Mouse (Mus musculus) liver, embryonic 15.5 days (tissue): Measurements from ENCODE around the gene Ankrd33b. TPM values are rescaled to one million over a fixed set of nuclear protein-coding genes. Genes with fewer than 3 reads are reported as not detected.

Experiments used
- ATAC-seq: fragments of 200-750 bp; cut with Nextera tagmentation; 2 replicates; pipeline ENCODE4 v1.8.0; 2017; ENCODE audit warnings: moderate number of reproducible peaks, mild to moderate bottlenecking, moderate library complexity; ENCODE audit not compliant: insufficient read depth
- H3K27ac ChIP-seq: fragments of 300-500 bp; sonication (generic); replicated peaks from 2 replicates; pipeline ENCODE4 v1.5.1; 2015; ENCODE audit warnings: mild to moderate bottlenecking, inconsistent platforms
- H3K27me3 ChIP-seq: fragments of 300-500 bp; sonication (generic); 2 replicates; pipeline ENCODE4 v1.6.1; 2015; ENCODE audit warnings: mild to moderate bottlenecking, inconsistent platforms
- H3K36me3 ChIP-seq: fragments of 300-500 bp; sonication (generic); replicated peaks from 2 replicates; pipeline ENCODE4 v1.6.1; 2015; ENCODE audit warnings: moderate library complexity, mild to moderate bottlenecking, inconsistent platforms
- H3K4me1 ChIP-seq: fragments of 300-500 bp; sonication (generic); replicated peaks from 2 replicates; pipeline ENCODE4 v1.6.1; 2015; ENCODE audit warnings: inconsistent platforms
- H3K4me2 ChIP-seq: fragments of 300-500 bp; sonication (generic); 2 replicates; pipeline ENCODE4 v1.6.1; 2015; ENCODE audit warnings: moderate library complexity, mild to moderate bottlenecking, inconsistent platforms
- H3K4me3 ChIP-seq: fragments of 300-500 bp; sonication (generic); replicated peaks from 2 replicates; pipeline ENCODE4 v1.5.1; 2015; ENCODE audit warnings: mild to moderate bottlenecking, inconsistent platforms
- H3K9ac ChIP-seq: fragments of 300-500 bp; sonication (generic); 2 replicates; pipeline ENCODE4 v1.6.1; 2015; ENCODE audit warnings: moderate library complexity, mild to moderate bottlenecking, inconsistent platforms
- H3K9me3 ChIP-seq: fragments of 300-500 bp; sonication (generic); replicated peaks from 2 replicates; pipeline ENCODE4 v1.6.1; 2016; ENCODE audit warnings: inconsistent platforms
- WGBS: fragments of 180-500 bp; shearing (Covaris S2); methylation state at CpG from one replicate; pipeline ENCODE4 v1.1.7; 2015; ENCODE audit warnings: mixed read lengths; ENCODE audit not compliant: insufficient replicate concordance; 5-methylcytosine and 5-hydroxymethylcytosine counted together
- polyA plus RNA-seq: library from polyadenylated mRNA; unstranded; fragments of >200 nt; fragmentation: Nextera tagmentation; extraction: Ambion mirVana; gene quantifications from 2 replicates; pipeline ENCODE4 v1.2.1, GENCODE M21; 2015

Gene Ankrd33b
- polyA plus RNA-seq, 1 experiment from 2014 or later, result 0.62 TPM

DNA sequence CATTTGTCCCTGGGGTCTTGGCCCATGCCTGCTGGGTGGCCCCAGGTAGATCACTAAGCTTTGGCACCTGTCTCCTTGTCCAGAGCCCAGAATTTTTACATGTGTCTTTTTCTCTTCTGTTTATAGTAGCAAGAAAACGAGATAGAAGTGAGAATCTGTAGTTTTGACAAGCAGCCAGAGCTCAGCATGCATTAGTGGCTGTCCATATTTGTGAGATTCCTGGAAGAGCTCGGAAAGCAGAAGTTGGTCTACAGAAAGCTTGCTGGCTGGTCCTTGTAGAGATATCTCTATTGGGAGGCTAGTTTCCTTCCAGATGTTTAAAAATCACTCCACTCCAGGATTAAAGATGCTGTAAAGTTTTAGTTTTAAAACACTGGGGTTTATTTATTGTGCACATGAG lies 117.5 kb downstream of the Ankrd33b start:
- no peak overlapping the region for H3K4me2 ChIP-seq
- ATAC-seq, result no peak
- H3K36me3 ChIP-seq, result no peaks in the 10 kb centered on the region
- no peak overlapping the region for H3K9ac ChIP-seq
- H3K27ac ChIP-seq, result no peak overlapping the region
- WGBS, result 30% methylated on average over 2 of the region's 2 CpGs
- H3K4me3 ChIP-seq, result no peak overlapping the region
- no peaks in the 10 kb centered on the region for H3K27me3 ChIP-seq
- H3K9me3 ChIP-seq, result no peaks in the 10 kb centered on the region
- peaks cover 30% of the 10 kb centered on the region for H3K4me1 ChIP-seq

DNA sequence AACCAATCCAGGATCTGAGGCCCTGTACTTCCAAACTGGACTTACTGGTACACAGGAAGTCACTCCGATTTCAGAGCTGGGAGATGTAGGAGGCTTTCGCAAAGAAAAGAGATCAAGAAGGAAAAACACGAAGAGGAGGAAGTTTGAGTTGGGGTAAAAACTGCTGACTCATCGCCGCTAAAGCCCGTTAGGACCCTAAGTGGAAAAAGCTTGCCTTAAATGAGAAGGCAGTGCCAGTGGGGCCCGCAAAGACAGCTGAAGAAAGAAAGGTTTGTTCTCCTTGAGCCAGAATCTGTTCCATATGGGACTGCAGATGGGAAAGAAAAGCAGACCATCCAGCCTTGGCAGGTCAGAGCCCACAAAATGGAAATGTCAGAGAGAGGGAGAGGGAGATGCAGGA lies 118.6 kb downstream of the Ankrd33b start:
- Histone ChIP-seq H3K27ac (no peak overlapping the region), H3K9me3 (no peaks in the 10 kb centered on the region), H3K36me3 (no peaks in the 10 kb centered on the region), H3K4me3 (no peak overlapping the region), H3K4me1 (peaks cover 30% of the 10 kb centered on the region), H3K9ac (no peak overlapping the region), H3K27me3 (no peaks in the 10 kb centered on the region), H3K4me2 (no peak overlapping the region)
- ATAC-seq, result no peak
- 23% methylated on average over 7 of the region's 7 CpGs for WGBS

GRCm38 (mm10) chr15:31247035-31247434 lies 120.5 kb downstream of the Ankrd33b start:
- Histone ChIP-seq H3K4me3 (no peak overlapping the region), H3K36me3 (0 out of 2 replicates have a peak, but pooled peaks cover 2% of the 10 kb centered on the region), H3K4me2 (no peak overlapping the region), H3K9me3 (no peaks in the 10 kb centered on the region), H3K4me1 (peaks cover 19% of the 10 kb centered on the region), H3K27ac (no peak overlapping the region), H3K9ac (no peak overlapping the region), H3K27me3 (no peaks in the 10 kb centered on the region)
- 71% methylated on average over 9 of the region's 9 CpGs for WGBS
- no peak for ATAC-seq

- peaks cover 10% of the 10 kb centered on the region for H3K36me3 ChIP-seq
- H3K4me1 ChIP-seq, result peaks cover 9% of the 10 kb centered on the region
- H3K27me3 ChIP-seq, result no peaks in the 10 kb centered on the region
- H3K4me2 ChIP-seq, result no peak overlapping the region
- H3K27ac ChIP-seq, result no peak overlapping the region
- 79% methylated on average over 9 of the region's 9 CpGs for WGBS
- ATAC-seq, result no peak
- no peak overlapping the region for H3K9ac ChIP-seq
- H3K4me3 ChIP-seq, result no peak overlapping the region
- H3K9me3 ChIP-seq, result no peaks in the 10 kb centered on the region
Measured at GRCm38 (mm10) chr15:31245934-31246333, 121.6 kb downstream of the Ankrd33b start.

DNA sequence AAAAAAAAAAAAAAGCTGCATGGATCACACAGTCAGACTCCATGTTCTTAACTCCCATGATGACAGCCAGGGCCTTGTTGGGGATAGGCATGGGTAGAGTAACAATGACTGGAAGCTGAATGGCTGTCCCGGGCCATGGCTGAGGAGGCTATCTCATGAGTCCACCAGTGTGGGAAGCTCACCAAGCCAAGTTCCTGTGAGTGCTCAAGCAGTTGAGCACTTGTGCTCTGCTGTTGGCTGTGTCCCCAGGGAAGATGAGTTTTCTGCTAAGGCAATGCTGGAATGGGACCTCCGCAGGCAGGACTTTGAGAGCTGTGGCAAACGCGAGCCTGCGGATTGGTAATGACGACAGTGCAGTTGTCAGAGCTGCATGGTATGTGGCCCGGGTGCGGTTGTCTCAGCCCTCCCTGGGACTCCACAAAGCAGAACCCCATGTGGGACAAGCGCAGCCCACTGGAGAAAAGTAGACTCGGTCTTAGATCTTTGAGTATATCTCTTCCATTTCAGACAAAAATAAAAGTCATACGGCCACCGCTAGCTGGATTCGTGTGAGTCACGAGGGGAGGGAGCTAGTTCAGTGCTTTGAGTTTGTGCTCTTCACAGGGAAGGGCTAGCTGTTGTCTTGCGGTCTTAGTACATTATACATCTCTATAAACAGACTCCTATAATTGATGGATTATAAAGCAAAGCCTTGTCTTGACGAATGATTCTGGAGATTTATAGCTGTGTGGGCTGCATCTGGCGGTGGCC lies 122.7 kb downstream of the Ankrd33b start:
- Histone ChIP-seq H3K27me3 (no peaks in the 10 kb centered on the region), H3K36me3 (peaks cover 19% of the 10 kb centered on the region), H3K4me2 (no peak overlapping the region), H3K9me3 (no peaks in the 10 kb centered on the region), H3K4me1 (peaks cover 5% of the 10 kb centered on the region; the same call in 1 of the 2 replicates), H3K27ac (no peak overlapping the region), H3K9ac (no peak overlapping the region), H3K4me3 (no peak overlapping the region)
- no peak for ATAC-seq
- WGBS, result 79% methylated on average over 17 of the region's 17 CpGs

DNA sequence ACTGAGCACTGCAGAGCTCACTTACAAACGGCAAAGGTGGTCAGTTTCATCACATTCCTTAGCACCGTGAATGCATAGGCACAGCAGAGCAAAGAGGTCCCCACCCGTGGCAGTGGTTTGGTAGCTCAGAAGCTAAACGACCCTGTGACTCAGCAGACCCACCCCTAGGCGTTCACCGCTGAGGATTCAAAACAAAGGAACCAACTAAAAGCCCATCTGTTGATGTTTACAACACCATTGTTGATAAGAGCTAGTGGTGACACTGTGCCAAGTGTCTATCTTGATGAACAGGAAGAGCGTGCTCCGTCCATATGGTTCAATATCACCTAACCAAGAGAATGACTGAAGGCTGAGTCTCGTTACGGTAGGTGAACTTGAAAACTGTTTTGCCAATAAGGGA lies 124.3 kb downstream of the Ankrd33b start:
- Histone ChIP-seq H3K36me3 (peaks cover 20% of the 10 kb centered on the region), H3K27ac (no peak overlapping the region), H3K4me3 (no peak overlapping the region), H3K4me1 (peaks cover 5% of the 10 kb centered on the region; the same call in 1 of the 2 replicates), H3K4me2 (no peak overlapping the region), H3K27me3 (no peaks in the 10 kb centered on the region), H3K9ac (no peak overlapping the region), H3K9me3 (no peaks in the 10 kb centered on the region)
- no peak for ATAC-seq
- 33% methylated on average over 10 of the region's 10 CpGs for WGBS

Other genes with a start within 250 kb of the Ankrd33b start
- gene Dap, start 143.4 kb downstream of the Ankrd33b start, polyA plus RNA-seq, result 45.0 and 45.7 TPM in 2 replicates
- gene Ropn1l, start 86.0 kb upstream of the Ankrd33b start, polyA plus RNA-seq, result 3.2 and 3.3 TPM in 2 replicates
- 12.9 and 15.6 TPM in 2 replicates for gene March6, start 163.3 kb upstream of the Ankrd33b start, polyA plus RNA-seq
- gene Cmbl, start 197.7 kb upstream of the Ankrd33b start, polyA plus RNA-seq, result 11.0 and 13.3 TPM in 2 replicates
- 254 and 263 TPM in 2 replicates for gene Cct5, start 234.1 kb upstream of the Ankrd33b start, polyA plus RNA-seq
- 8.3 and 8.6 TPM in 2 replicates for gene Fam173b, start 234.1 kb upstream of the Ankrd33b start, polyA plus RNA-seq